Comparison of ENCODE assay signal across 8 mouse cellular contexts in the genomic region with DNA sequence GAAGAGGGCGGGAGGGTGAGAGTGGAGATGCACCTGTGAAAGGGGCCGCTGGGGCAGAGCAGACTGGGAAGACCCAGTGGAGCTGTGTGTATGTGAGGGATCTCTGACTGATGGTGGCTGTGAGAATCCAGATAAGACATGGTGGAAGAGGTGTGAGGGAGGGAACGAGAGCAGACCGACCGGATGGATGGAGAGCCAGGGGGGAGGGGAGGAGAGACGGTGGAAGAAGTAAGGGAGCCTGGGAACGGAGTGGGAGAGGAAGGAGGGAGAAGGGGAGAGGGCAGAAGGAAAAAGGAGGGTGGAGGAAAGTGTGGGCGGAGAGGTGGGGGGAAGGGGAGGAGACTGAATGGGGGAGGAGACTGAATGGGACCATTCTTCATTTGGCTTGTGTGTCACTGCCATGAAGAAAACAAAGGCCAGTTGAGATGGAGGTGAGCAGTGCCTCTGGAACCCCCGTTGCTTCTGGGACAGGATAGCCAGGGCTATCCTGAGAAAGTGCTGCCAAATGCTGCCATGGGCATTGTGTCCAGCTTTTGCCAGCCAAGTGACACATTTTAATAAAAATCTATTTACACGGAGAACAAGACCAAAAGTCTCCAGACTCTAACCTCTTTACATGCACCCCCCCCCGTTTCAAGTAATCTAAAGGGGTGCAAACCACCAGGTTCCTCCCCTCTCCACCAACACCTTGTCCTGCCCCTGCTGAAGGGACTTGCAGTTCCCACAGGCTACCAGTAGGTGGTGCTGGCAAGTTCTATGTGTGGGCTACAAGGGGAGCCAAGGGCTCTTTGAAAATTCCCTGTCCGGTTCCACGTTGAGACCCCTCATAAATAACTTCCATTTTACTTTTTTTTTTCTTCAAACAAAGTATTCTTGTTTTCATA.
DNase-seq lines count a peak whose midpoint lies in the region; ATAC-seq and TF ChIP-seq lines count a peak whose summit lies in the region.

No protein-coding gene starts in this region.

- H3K4me2 ChIP-seq in forebrain, embryonic 12.5 days: no peak overlapping the region

- no peak overlapping the region for H3K27ac ChIP-seq in forebrain, embryonic 12.5 days

- H3K27me3 ChIP-seq in forebrain, embryonic 12.5 days: no peaks in the 10 kb centered on the region

- H3K4me1 ChIP-seq in forebrain, embryonic 12.5 days: peaks cover 7% of the 10 kb centered on the region
- peaks cover 2% of the 10 kb centered on the region; the same call in 1 of the 2 replicates for H3K4me1 ChIP-seq in lung, adult 2 months (ENCODE audit: control insufficient read depth, insufficient read depth, low read length)

- no peaks in the 10 kb centered on the region for H3K9me3 ChIP-seq in forebrain, embryonic 12.5 days

- no peak overlapping the region for H3K4me3 ChIP-seq in forebrain, embryonic 12.5 days (replicated peaks)
- no peak overlapping the region for H3K4me3 ChIP-seq in lung, adult 2 months (replicated peaks; ENCODE audit: extremely low read depth, low read depth, low read length)

- peak; percentile 73 for DNase-seq in ES-CJ7 (ENCODE audit: low read depth, low spot score)
- DNase-seq in c-Kit-positive CD71-positive TER-119-negative erythroid progenitor cells, embryonic 14.5 days (ENCODE audit: low read depth): peak; percentile 63
- peak; percentile 87 for DNase-seq in heart, postnatal 4 days
- peak; percentile 74 to 82 for DNase-seq in layer of hippocampus, adult 18-20 months (ENCODE audit: low spot score in 2 of 2)
- DNase-seq in lung, adult 2 months: peak; percentile 78
- peak; percentile 45 for DNase-seq in ovary, postnatal 10 days (ENCODE audit: low spot score)
- DNase-seq in thymus, postnatal 0 days (ENCODE audit: low spot score): peak; percentile 80

- no peaks in the 10 kb centered on the region for H3K36me3 ChIP-seq in forebrain, embryonic 12.5 days (replicated peaks)

- peak; percentile 75; the same call in 1 of the 2 replicates for ATAC-seq in forebrain, embryonic 12.5 days (ENCODE audit: low FRiP score)

- TF ChIP-seq CTCF in lung, adult 2 months (IDR thresholded peaks at IDR 0.05; ENCODE audit: insufficient read depth, low read length): peak; percentile 96

- H3K9ac ChIP-seq in forebrain, embryonic 12.5 days: no peak overlapping the region

- TF ChIP-seq POLR2A in lung, adult 2 months (IDR thresholded peaks at IDR 0.05; ENCODE audit: borderline replicate concordance, extremely low read depth, low read depth, low read length): no peak

- WGBS in forebrain, embryonic 12.5 days: 38% methylated on average over 13 of the region's 13 CpGs
- 16% methylated on average over 13 of the region's 13 CpGs for WGBS in lung, adult 2 months
